Mouse (Mus musculus) MEL (cell line): ENCODE measurements around the gene Prss12. TPM values are rescaled to one million over a fixed set of nuclear protein-coding genes. Genes with fewer than 3 reads are reported as not detected.

Experiments used
- DNase-seq: peaks from one replicate; pipeline ENCODE4 v3.0.0; 2011; ENCODE audit warnings: low read depth, low spot score
- H3K27ac ChIP-seq: 2 replicates; pipeline ENCODE4 v1.5.1; 2012; ENCODE audit warnings: low read depth, mild to moderate bottlenecking, control low read depth, low read length, moderate library complexity; ENCODE audit not compliant: control insufficient read depth
- H3K27me3 ChIP-seq, 2 experiments: fragments of 150-350 bp in 1 of 2; sonication (generic) in 1 of 2; 2 replicates each; pipeline ENCODE4 v1.6.1; 2012; ENCODE audit warnings: low read length in 2 of 2, mild to moderate bottlenecking in 2 of 2, improper control_type of control experiment in 1 of 2, moderate library complexity in 1 of 2; ENCODE audit not compliant: insufficient read depth in 2 of 2, control insufficient read depth in 1 of 2
- H3K36me3 ChIP-seq, 2 experiments: 2 replicates each; pipeline ENCODE4 v1.6.1; 2012 to 2014; ENCODE audit warnings: low read length in 2 of 2, improper control_type of control experiment in 1 of 2, inconsistent platforms in 1 of 2, mild to moderate bottlenecking in 1 of 2; ENCODE audit not compliant: insufficient read depth in 2 of 2, control insufficient read depth in 1 of 2
- H3K4me1 ChIP-seq, 2 experiments: fragments of 150-350 bp in 1 of 2; sonication (generic) in 1 of 2; 2 replicates each; pipeline ENCODE4 v1.6.1; 2012; ENCODE audit warnings: low read length in 2 of 2, improper control_type of control experiment in 1 of 2, mild to moderate bottlenecking in 1 of 2; ENCODE audit not compliant: insufficient read depth in 2 of 2, control insufficient read depth in 1 of 2
- H3K4me3 ChIP-seq, 2 experiments: fragments of 150-350 bp in 1 of 2; sonication (generic) in 1 of 2; 2 replicates each; pipeline ENCODE4 v1.5.1; 2012; ENCODE audit warnings: low read depth in 2 of 2, low read length in 2 of 2, mild to moderate bottlenecking in 2 of 2, moderate library complexity in 2 of 2, control low read depth in 1 of 2, improper control_type of control experiment in 1 of 2; ENCODE audit not compliant: control insufficient read depth in 1 of 2, insufficient read depth in 1 of 2
- H3K79me2 ChIP-seq: 2 replicates; pipeline ENCODE4 v1.6.1; 2012; ENCODE audit warnings: mild to moderate bottlenecking, low read length, moderate library complexity; ENCODE audit not compliant: control insufficient read depth, poor library complexity, insufficient read depth
- H3K9ac ChIP-seq: 2 replicates; pipeline ENCODE4 v1.6.1; 2012; ENCODE audit warnings: low read depth, mild to moderate bottlenecking, control low read depth, low read length, moderate library complexity; ENCODE audit not compliant: control insufficient read depth, poor library complexity, severe bottlenecking
- H3K9me3 ChIP-seq: fragments of 150-350 bp; sonication (generic); replicated peaks from 2 replicates; pipeline ENCODE4 v1.6.1; 2012; ENCODE audit warnings: mild to moderate bottlenecking, low read length, improper control_type of control experiment, moderate library complexity; ENCODE audit not compliant: insufficient read depth
- CHD2 ChIP-seq: IDR thresholded peaks from 2 replicates; pipeline ENCODE4 v1.6.1; 2011; ENCODE audit warnings: low read length, improper control_type of control experiment
- EP300 ChIP-seq, 2 experiments: IDR thresholded peaks; 2 replicates each; pipeline ENCODE4 v1.6.1; 2011; ENCODE audit warnings: improper control_type of control experiment in 2 of 2, low read length in 2 of 2, low read depth in 1 of 2, mild to moderate bottlenecking in 1 of 2
- ETS1 ChIP-seq: IDR thresholded peaks from 2 replicates; pipeline ENCODE4 v1.6.1; 2012; ENCODE audit warnings: low read depth, mild to moderate bottlenecking, inconsistent platforms, low read length, improper control_type of control experiment, moderate library complexity
- HCFC1 ChIP-seq: IDR thresholded peaks from 2 replicates; pipeline ENCODE4 v1.6.1; 2012; ENCODE audit warnings: low read depth, mild to moderate bottlenecking, inconsistent platforms, low read length, improper control_type of control experiment, moderate library complexity
- KAT2A ChIP-seq: conservative IDR thresholded peaks from 2 replicates; pipeline ENCODE4 v1.6.1; 2012; ENCODE audit warnings: low read depth, low read length, improper control_type of control experiment, inconsistent platforms
- MAX ChIP-seq: IDR thresholded peaks from 2 replicates; pipeline ENCODE4 v1.6.1; 2011; ENCODE audit warnings: low read length, improper control_type of control experiment
- MXI1 ChIP-seq: IDR thresholded peaks from 2 replicates; pipeline ENCODE4 v1.6.1; 2011; ENCODE audit warnings: mild to moderate bottlenecking, low read depth, low read length, improper control_type of control experiment
- MYB ChIP-seq: IDR thresholded peaks from 2 replicates; pipeline ENCODE4 v1.6.1; 2011; ENCODE audit warnings: mild to moderate bottlenecking, low read depth, low read length, improper control_type of control experiment
- MYC ChIP-seq: IDR thresholded peaks from 2 replicates; pipeline ENCODE4 v1.6.1; 2011; ENCODE audit warnings: low read depth, mild to moderate bottlenecking, low read length, improper control_type of control experiment, moderate library complexity
- POLR2A ChIP-seq, 2 experiments: IDR thresholded peaks; 2 replicates each; pipeline ENCODE4 v1.6.1; 2011 to 2012; ENCODE audit warnings: low read length in 2 of 2, mild to moderate bottlenecking in 2 of 2, control low read depth in 1 of 2, improper control_type of control experiment in 1 of 2, low read depth in 1 of 2, moderate library complexity in 1 of 2; ENCODE audit not compliant: control insufficient read depth in 1 of 2, insufficient read depth in 1 of 2, poor library complexity in 1 of 2
- POLR2AphosphoS2 ChIP-seq: IDR thresholded peaks from 2 replicates; pipeline ENCODE4 v1.6.1; 2011; ENCODE audit warnings: low read length, improper control_type of control experiment
- RCOR1 ChIP-seq: IDR thresholded peaks from 2 replicates; pipeline ENCODE4 v1.6.1; 2012; ENCODE audit warnings: low read depth, mild to moderate bottlenecking, inconsistent platforms, low read length, improper control_type of control experiment
- SIN3A ChIP-seq: IDR thresholded peaks from 2 replicates; pipeline ENCODE4 v1.6.1; 2012; ENCODE audit warnings: low read length, improper control_type of control experiment, inconsistent platforms
- SMC3 ChIP-seq: IDR thresholded peaks from 2 replicates; pipeline ENCODE4 v1.6.1; 2011; ENCODE audit warnings: low read depth, low read length, improper control_type of control experiment
- UBTF ChIP-seq: IDR thresholded peaks from 2 replicates; pipeline ENCODE4 v1.6.1; 2012; ENCODE audit warnings: low read depth, mild to moderate bottlenecking, inconsistent platforms, low read length, improper control_type of control experiment, moderate library complexity, borderline replicate concordance; ENCODE audit not compliant: insufficient read depth
- USF2 ChIP-seq, 2 experiments: IDR thresholded peaks; 2 replicates each; pipeline ENCODE4 v1.6.1; 2011 to 2012; ENCODE audit warnings: improper control_type of control experiment in 2 of 2, low read length in 2 of 2, borderline replicate concordance in 1 of 2, inconsistent platforms in 1 of 2, low read depth in 1 of 2, mild to moderate bottlenecking in 1 of 2; ENCODE audit not compliant: insufficient read depth in 1 of 2
- ZKSCAN1 ChIP-seq: IDR thresholded peaks from 2 replicates; pipeline ENCODE4 v1.6.1; 2012; ENCODE audit warnings: low read depth, mild to moderate bottlenecking, inconsistent platforms, low read length, improper control_type of control experiment, moderate library complexity
- polyA plus RNA-seq, 2 experiments: library from polyadenylated mRNA; stranded (reverse) in 1 of 2; unstranded in 1 of 2; fragments of >175 nt in 1 of 2; fragments of >200 nt in 1 of 2; gene quantifications; 2 replicates each; pipeline versions ENCODE4 v1.2.1 to v1.2.4; 2012; ENCODE audit warnings: low replicate concordance in 2 of 2, low read depth in 1 of 2; ENCODE audit not compliant: insufficient read length in 2 of 2, insufficient read depth in 1 of 2, missing spikeins in 1 of 2
- total RNA-seq: library from RNA; depleted of rRNA; stranded (reverse); fragments of 300-350 nt; gene quantifications from 2 replicates; pipeline ENCODE4 v1.2.3, GENCODE M21; 2012

Prss12 gene
- total and polyA plus RNA-seq, 3 experiments: 0.23 TPM; not detected in 2

- Histone ChIP-seq H3K27ac (no peak overlapping the region), H3K4me3 (no peak overlapping the region), H3K36me3 (peaks cover 6 to 17% of the 10 kb centered on the region in 2 experiments; a peak in 2 of 4 replicates), H3K27me3 (no peaks in the 10 kb centered on the region), H3K9ac (peak overlapping the region; percentile 9; the same call in 1 of the 2 replicates), H3K79me2 (peaks cover 16% of the 10 kb centered on the region), H3K9me3 (no peaks in the 10 kb centered on the region), H3K4me1 (0 out of 4 replicates have a peak, but pooled peaks cover 0 to 4% of the 10 kb centered on the region in 2 experiments)
- DNase-seq: peak; percentile 69
- peak; percentile 50; the same call in 1 of the 2 replicates for TF ChIP-seq SIN3A
- TF ChIP-seq POLR2A (IDR thresholded peaks at IDR 0.05; ENCODE audit: control insufficient read depth in 1 of 2, insufficient read depth in 1 of 2, low read depth in 1 of 2, low read length in 2 of 2, poor library complexity in 1 of 2): no peak
- peak; percentile 32; the same call in 1 of the 2 replicates for TF ChIP-seq MXI1
- peak; percentile 23; the same call in 1 of the 2 replicates for TF ChIP-seq RCOR1
- peak in 1 of 2 experiments; percentile 27; a peak in 1 of 4 replicates for TF ChIP-seq EP300 (IDR thresholded peaks at IDR 0.05; ENCODE audit: low read depth in 1 of 2, low read length in 2 of 2)
- TF ChIP-seq, all 39 proteins: peak for 4
These were observed 57.2 kb downstream of the Prss12 start for GRCm38 (mm10) chr3:123503943-123504342.

- TF ChIP-seq RCOR1: no peak
- Histone ChIP-seq H3K4me1 (0 out of 4 replicates have a peak, but pooled peaks cover 0 to 6% of the 10 kb centered on the region in 2 experiments), H3K27me3 (no peaks in the 10 kb centered on the region), H3K9me3 (no peaks in the 10 kb centered on the region), H3K79me2 (peaks cover 16% of the 10 kb centered on the region), H3K36me3 (peaks cover 6 to 17% of the 10 kb centered on the region in 2 experiments; a peak in 2 of 4 replicates), H3K9ac (no peak overlapping the region), H3K27ac (no peak overlapping the region), H3K4me3 (no peak overlapping the region)
- DNase-seq: peak; percentile 63
These were observed 58.1 kb downstream of the Prss12 start for GRCm38 (mm10) chr3:123504783-123505182.

DNA sequence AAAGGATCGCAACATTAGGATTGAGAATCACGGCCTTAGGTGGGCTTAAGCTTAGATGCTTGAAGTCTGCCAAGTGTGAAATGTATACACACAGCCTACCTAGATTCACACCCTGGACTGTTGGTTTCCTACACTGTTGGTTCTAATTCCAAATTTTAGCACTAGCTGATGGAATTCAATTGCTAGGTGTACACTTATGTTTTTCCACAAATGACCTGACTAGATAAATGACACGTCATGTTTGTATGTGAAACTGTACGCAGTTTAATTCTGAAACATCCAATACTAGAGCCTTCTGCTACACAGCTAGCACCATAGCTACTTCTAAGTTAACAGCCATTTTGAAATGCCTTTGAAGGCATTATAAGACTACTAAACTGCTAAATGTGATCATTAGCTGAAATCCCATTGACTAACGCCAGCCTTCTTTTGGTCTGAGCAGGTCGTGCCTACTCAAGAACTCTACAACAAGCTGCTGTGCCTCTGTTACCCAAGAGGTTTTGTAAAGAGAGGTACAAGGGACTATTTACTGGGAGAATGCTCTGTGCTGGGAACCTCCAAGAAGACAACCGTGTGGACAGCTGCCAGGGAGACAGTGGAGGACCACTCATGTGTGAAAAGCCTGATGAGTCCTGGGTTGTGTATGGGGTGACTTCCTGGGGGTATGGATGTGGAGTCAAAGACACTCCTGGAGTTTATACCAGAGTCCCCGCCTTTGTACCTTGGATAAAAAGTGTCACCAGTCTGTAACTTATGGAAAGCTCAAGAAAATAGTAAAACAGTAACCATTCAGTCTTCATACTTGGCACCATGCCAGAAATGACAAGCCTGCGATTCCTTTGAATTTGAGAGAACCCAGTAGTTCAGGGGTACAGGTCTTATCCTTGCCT is 59.3 kb downstream of the Prss12 start:
- Histone ChIP-seq H3K9ac (peak overlapping the region; percentile 81), H3K27me3 (no peaks in the 10 kb centered on the region), H3K36me3 (peaks cover 6 to 19% of the 10 kb centered on the region in 2 experiments; a peak in 2 of 4 replicates), H3K4me3 (peak overlapping the region; percentile 6 to 73; a peak in 3 of 4 replicates), H3K9me3 (no peaks in the 10 kb centered on the region), H3K4me1 (peaks cover 0 to 13% of the 10 kb centered on the region in 2 experiments; a peak in 1 of 4 replicates), H3K79me2 (peaks cover 16% of the 10 kb centered on the region), H3K27ac (peak overlapping the region; percentile 80)
- DNase-seq: peak; percentile 81
- TF ChIP-seq POLR2AphosphoS2: peak; percentile 97
- 0 out of 2 replicates have a peak, but pooled peaks have one; percentile 21 for TF ChIP-seq RCOR1
- TF ChIP-seq POLR2A (IDR thresholded peaks at IDR 0.05; ENCODE audit: control insufficient read depth in 1 of 2, insufficient read depth in 1 of 2, low read depth in 1 of 2, low read length in 2 of 2, poor library complexity in 1 of 2): peak; percentile 53 to 93; a peak in 2 of 4 replicates
- TF ChIP-seq MYB: peak; percentile 49
- no peak for TF ChIP-seq ZKSCAN1
- no peak for TF ChIP-seq USF2 (IDR thresholded peaks at IDR 0.05; ENCODE audit: borderline replicate concordance in 1 of 2, insufficient read depth in 1 of 2, low read depth in 1 of 2, low read length in 2 of 2)
- peak; percentile 18; the same call in 1 of the 2 replicates for TF ChIP-seq CHD2
- no peak for TF ChIP-seq HCFC1
- peak; percentile 20; the same call in 1 of the 2 replicates for TF ChIP-seq SMC3
- TF ChIP-seq KAT2A: no peak
- no peak for TF ChIP-seq UBTF
- no peak for TF ChIP-seq SIN3A
- peak; percentile 33; the same call in 1 of the 2 replicates for TF ChIP-seq MYC
- TF ChIP-seq MAX: no peak
- TF ChIP-seq ETS1: 0 out of 2 replicates have a peak, but pooled peaks have one; percentile 10
